ENCODE assay signal across 16 mouse cellular contexts in genomic region chr4:107788841-107789240, GRCm38 (mm10).
"Had no signal": no experiment of that assay in that cellular context is flagged by ENCODE, and none has a peak within 500 bp of the region (broad histone marks: within the 10 kb centered on the region; RNA-seq: fewer than 3 reads in every experiment).

No protein-coding gene starts in this region.

- H3K4me2 ChIP-seq: neural tube, embryonic 12.5 days; neural tube, embryonic 13.5 days; neural tube, embryonic 15.5 days; stomach, embryonic 15.5 days had no signal

- H3K27ac ChIP-seq: neural tube, embryonic 12.5 days; neural tube, embryonic 13.5 days; neural tube, embryonic 15.5 days; stomach, embryonic 15.5 days; stomach, postnatal 0 days had no signal

- H3K36me3 ChIP-seq: neural tube, embryonic 12.5 days; neural tube, embryonic 13.5 days; neural tube, embryonic 15.5 days; stomach, embryonic 15.5 days had no signal

- H3K4me3 ChIP-seq: neural tube, embryonic 12.5 days; neural tube, embryonic 13.5 days; neural tube, embryonic 15.5 days; stomach, embryonic 15.5 days had no signal

- H3K27me3 ChIP-seq: neural tube, embryonic 12.5 days; neural tube, embryonic 13.5 days; neural tube, embryonic 15.5 days; stomach, embryonic 15.5 days had no signal

- H3K9me3 ChIP-seq: neural tube, embryonic 12.5 days; neural tube, embryonic 13.5 days; neural tube, embryonic 15.5 days; stomach, embryonic 15.5 days had no signal

- H3K9ac ChIP-seq: neural tube, embryonic 12.5 days; neural tube, embryonic 13.5 days; neural tube, embryonic 15.5 days; stomach, embryonic 15.5 days had no signal

- H3K4me1 ChIP-seq: stomach, embryonic 15.5 days had no signal

- DNase-seq: right cerebral cortex, adult 18-20 months; right cerebral cortex, postnatal 14 days; right cerebral cortex, postnatal 25 days; right cerebral cortex, postnatal 4 days; spleen, adult 18-20 months; thymus, adult 18-20 months; thymus, adult 2 months; thymus, postnatal 14 days; thymus, postnatal 25 days; thymus, postnatal 36 days; thymus, postnatal 4 days had no signal
